15 mouse cellular contexts compared by ENCODE assay signal in the genomic region with DNA sequence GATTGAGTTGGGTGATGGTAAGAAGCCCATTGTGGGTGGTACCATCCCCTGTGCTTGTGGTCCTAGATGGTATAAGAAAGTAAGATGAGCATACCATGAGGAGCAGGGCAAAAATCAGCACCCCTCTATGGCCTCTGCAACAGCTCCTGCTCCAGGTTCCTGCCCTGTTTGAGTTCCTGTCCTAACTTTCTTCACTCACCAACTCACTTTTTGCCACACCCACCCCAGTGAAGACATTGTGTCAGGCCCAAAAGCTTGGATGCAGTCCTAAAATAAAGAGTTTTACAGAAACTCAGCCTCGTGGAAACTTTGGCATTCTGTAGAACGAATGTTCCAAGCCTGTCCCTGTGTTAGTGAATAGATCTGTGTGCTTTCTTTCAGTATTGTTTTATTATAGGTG.
"Had no signal": no experiment of that assay in that cellular context is flagged by ENCODE, and none has a peak within 500 bp of the region (broad histone marks: within the 10 kb centered on the region; RNA-seq: fewer than 3 reads in every experiment).

No protein-coding gene starts in this region.

- DNase-seq: cerebellum, adult 9-10 months; cerebellum, adult 9-11 months; cerebellum, postnatal 10 days; cerebellum, postnatal 14 days; cerebellum, postnatal 25 days; cerebellum, postnatal 36 days; embryo, embryonic 11 days; forebrain, postnatal 0 days; gastrocnemius, adult 2 months; gastrocnemius, postnatal 10 days; gastrocnemius, postnatal 14 days; gastrocnemius, postnatal 25 days; gastrocnemius, postnatal 36 days; heart, adult 18-20 months; heart, adult 2 months had no signal
